Mouse (Mus musculus) thymus, adult 2 months (tissue): Measurements from ENCODE around the gene Ccdc85b.

Experiments
- CTCF ChIP-seq: fragments of 200-500 bp; IDR thresholded peaks from 2 replicates; pipeline ENCODE4 v1.5.1; 2012; ENCODE audit warnings: mild to moderate bottlenecking, control low read depth, low read length, moderate library complexity, borderline replicate concordance; ENCODE audit not compliant: control insufficient read depth, poor library complexity, insufficient read depth; ENCODE audit errors: extremely low read depth
- POLR2A ChIP-seq: fragments of 200-500 bp; IDR thresholded peaks from 2 replicates; pipeline ENCODE4 v1.6.1; 2012; ENCODE audit warnings: mild to moderate bottlenecking, low read length, control low read depth, moderate library complexity; ENCODE audit not compliant: control insufficient read depth, poor library complexity, insufficient read depth; ENCODE audit errors: extremely low read depth

DNA sequence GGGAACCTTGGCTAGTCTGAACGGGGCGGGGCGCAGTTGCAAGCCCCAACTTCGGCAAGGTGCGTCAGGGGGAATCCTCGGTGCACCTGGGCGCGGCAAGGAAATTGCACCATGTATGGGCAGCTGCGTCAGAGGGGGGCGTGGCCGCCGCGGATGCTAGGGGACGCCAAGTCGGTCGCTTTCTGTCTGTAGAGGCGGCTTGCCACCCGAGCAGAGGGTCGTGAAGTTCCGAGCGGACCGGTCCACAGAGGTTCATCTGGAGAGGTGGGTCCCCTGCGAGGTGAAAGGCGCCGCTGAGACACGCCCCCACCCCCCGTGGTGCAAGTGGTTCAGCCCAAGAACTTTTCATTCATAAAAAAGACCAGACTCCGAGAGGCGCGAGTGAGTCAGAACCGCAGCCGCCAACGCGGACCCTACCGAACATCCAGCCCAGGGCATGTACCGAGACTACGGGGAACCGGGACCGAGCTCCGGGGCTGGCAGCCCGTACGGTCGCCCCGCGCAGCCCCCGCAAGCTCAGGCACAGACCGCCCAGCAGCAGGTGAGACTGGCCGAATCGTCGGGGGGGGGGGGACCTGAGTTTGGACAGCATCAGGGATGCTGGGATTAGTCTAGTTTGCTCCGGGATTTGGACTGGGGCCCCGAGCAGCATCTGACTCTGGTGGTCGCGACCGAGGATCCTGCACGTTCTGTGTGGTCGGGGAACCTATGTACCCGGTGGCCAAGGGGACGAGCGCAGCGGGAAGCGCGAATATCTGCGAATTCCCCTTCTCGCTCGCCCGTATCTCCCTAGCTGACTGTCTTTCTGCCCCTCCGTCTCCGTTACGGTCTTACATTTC, 10.0 kb downstream of the Ccdc85b start, which contains the start of gene Fosl1:
- no peak for TF ChIP-seq POLR2A
- no peak for TF ChIP-seq CTCF
